Mouse (Mus musculus) WW6 (cell line): ENCODE data around the gene Bglap2.

ENCODE experiments used
- DNase-seq: peaks from one replicate; pipeline ENCODE4 v3.0.0-alpha.2; 2013; ENCODE audit warnings: low read depth, low spot score

Bglap2 gene

GRCm38 (mm10) chr3:88350732-88351131, 27.8 kb downstream of the Bglap2 start:
- no peak for DNase-seq

- no peak for DNase-seq
Measured at GRCm38 (mm10) chr3:88339006-88339405, 39.5 kb downstream of the Bglap2 start.

GRCm38 (mm10) chr3:88338316-88338715, 40.2 kb downstream of the Bglap2 start:
- DNase-seq, result no peak

- no peak for DNase-seq
Measured at GRCm38 (mm10) chr3:88337367-88338020, 41.0 kb downstream of the Bglap2 start.

- DNase-seq, result peak; percentile 88
Measured at GRCm38 (mm10) chr3:88336058-88337013, 42.2 kb downstream of the Bglap2 start, which contains the start of the genes Tmem79 and Smg5. Gene Tmem79, minus strand, starts transcription at chr3:88336148. Gene Smg5, plus strand, starts transcription at chr3:88336260.

- no peak for DNase-seq
Measured at GRCm38 (mm10) chr3:88335436-88336053, 43.0 kb downstream of the Bglap2 start.

- DNase-seq, result no peak
Measured at GRCm38 (mm10) chr3:88334902-88335435, 43.5 kb downstream of the Bglap2 start.

GRCm38 (mm10) chr3:88334029-88334658, 44.4 kb downstream of the Bglap2 start:
- no peak for DNase-seq

GRCm38 (mm10) chr3:88331282-88331681, 47.2 kb downstream of the Bglap2 start:
- no peak for DNase-seq

GRCm38 (mm10) chr3:88328956-88329355, 49.5 kb downstream of the Bglap2 start:
- DNase-seq, result no peak
